Mouse (Mus musculus): Measurements from ENCODE around the gene Eaf1.
"Not testable (repeated sequence)": the region's sequence is repeated elsewhere in the genome, so short reads cannot be mapped to it uniquely, and the experiment has no call there.

DNA sequence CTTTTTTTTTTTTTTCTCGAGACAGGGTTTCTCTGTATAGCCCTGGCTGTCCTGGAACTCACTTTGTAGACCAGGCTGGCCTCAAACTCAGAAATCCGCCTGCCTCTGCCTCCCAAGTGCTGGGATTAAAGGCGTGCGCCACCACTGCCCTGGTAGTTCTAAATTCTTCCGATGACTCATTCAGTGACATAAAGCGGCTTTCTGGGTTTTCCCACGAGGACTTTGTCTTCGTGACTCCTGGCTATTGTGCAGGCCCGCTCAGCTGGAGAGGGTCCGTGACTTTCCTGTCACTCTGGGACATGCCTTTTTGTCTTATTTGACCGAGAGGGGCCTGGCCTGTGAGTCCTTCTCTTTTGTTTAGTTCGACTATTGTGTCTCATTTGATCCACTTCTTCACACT lies 40.3 kb upstream of the Eaf1 start:
- not testable (repeated sequence) for TF ChIP-seq CTCF (IDR thresholded peaks at IDR 0.05; ENCODE audit: extremely low read depth, insufficient read depth, insufficient read length, insufficient replicate concordance); POLR2A (IDR thresholded peaks at IDR 0.05; ENCODE audit: low read depth, low read length)
